Mouse (Mus musculus): Measurements from ENCODE around the gene Gpr37l1.

Gene Gpr37l1

GRCm38 (mm10) chr1:135181880-135182623, 14.6 kb upstream of the Gpr37l1 start:
- no peak for DNase-seq (ENCODE audit: low spot score)

GRCm38 (mm10) chr1:135181275-135181674, 13.8 kb upstream of the Gpr37l1 start:
- no peak for DNase-seq (ENCODE audit: low spot score)

GRCm38 (mm10) chr1:135180830-135181229, 13.3 kb upstream of the Gpr37l1 start:
- DNase-seq (ENCODE audit: low spot score) = no peak

- no peak for DNase-seq (ENCODE audit: low spot score)
Measured at GRCm38 (mm10) chr1:135178863-135179262, 11.4 kb upstream of the Gpr37l1 start.

- no peak for DNase-seq (ENCODE audit: low spot score)
Measured at GRCm38 (mm10) chr1:135177724-135178123, 10.2 kb upstream of the Gpr37l1 start.

- no peak for DNase-seq (ENCODE audit: low spot score)
Measured at GRCm38 (mm10) chr1:135175176-135175575, 7.7 kb upstream of the Gpr37l1 start.

- DNase-seq (ENCODE audit: low spot score) = no peak
Measured at GRCm38 (mm10) chr1:135173311-135173710, 5.8 kb upstream of the Gpr37l1 start.

- DNase-seq (ENCODE audit: low spot score) = no peak
Measured at GRCm38 (mm10) chr1:135171984-135172383, 4.5 kb upstream of the Gpr37l1 start.

GRCm38 (mm10) chr1:135171202-135171601, 3.7 kb upstream of the Gpr37l1 start:
- DNase-seq (ENCODE audit: low spot score) = no peak

- DNase-seq (ENCODE audit: low spot score) = no peak
Measured at GRCm38 (mm10) chr1:135170299-135170698, 2.8 kb upstream of the Gpr37l1 start.

- DNase-seq (ENCODE audit: low spot score) = peak; percentile 51
Measured at GRCm38 (mm10) chr1:135169556-135170224, 2.2 kb upstream of the Gpr37l1 start.

- DNase-seq (ENCODE audit: low spot score) = no peak
Measured at GRCm38 (mm10) chr1:135168453-135169200, 1.1 kb upstream of the Gpr37l1 start.

- no peak for DNase-seq (ENCODE audit: low spot score)
Measured at GRCm38 (mm10) chr1:135162720-135163119, 4.8 kb downstream of the Gpr37l1 start.

GRCm38 (mm10) chr1:135160411-135161050, 7.0 kb downstream of the Gpr37l1 start:
- DNase-seq (ENCODE audit: low spot score) = no peak

- DNase-seq (ENCODE audit: low spot score) = no peak
Measured at GRCm38 (mm10) chr1:135159556-135160123, 7.8 kb downstream of the Gpr37l1 start.

- DNase-seq (ENCODE audit: low spot score) = no peak
Measured at GRCm38 (mm10) chr1:135159074-135159473, 8.4 kb downstream of the Gpr37l1 start.

GRCm38 (mm10) chr1:135158633-135159032, 8.8 kb downstream of the Gpr37l1 start:
- no peak for DNase-seq (ENCODE audit: low spot score)

GRCm38 (mm10) chr1:135156300-135156699, 11.2 kb downstream of the Gpr37l1 start:
- DNase-seq (ENCODE audit: low spot score) = no peak

- DNase-seq (ENCODE audit: low spot score) = peak; percentile 74
Measured at GRCm38 (mm10) chr1:135154411-135154959, 13.0 kb downstream of the Gpr37l1 start.

GRCm38 (mm10) chr1:135154011-135154410, 13.5 kb downstream of the Gpr37l1 start:
- DNase-seq (ENCODE audit: low spot score) = no peak

- no peak for DNase-seq (ENCODE audit: low spot score)
Measured at GRCm38 (mm10) chr1:135148996-135149395, 18.5 kb downstream of the Gpr37l1 start.

- DNase-seq (ENCODE audit: low spot score) = no peak
Measured at GRCm38 (mm10) chr1:135148476-135148875, 19.0 kb downstream of the Gpr37l1 start.
